28 mouse cellular contexts compared by ENCODE assay signal in the genomic region with DNA sequence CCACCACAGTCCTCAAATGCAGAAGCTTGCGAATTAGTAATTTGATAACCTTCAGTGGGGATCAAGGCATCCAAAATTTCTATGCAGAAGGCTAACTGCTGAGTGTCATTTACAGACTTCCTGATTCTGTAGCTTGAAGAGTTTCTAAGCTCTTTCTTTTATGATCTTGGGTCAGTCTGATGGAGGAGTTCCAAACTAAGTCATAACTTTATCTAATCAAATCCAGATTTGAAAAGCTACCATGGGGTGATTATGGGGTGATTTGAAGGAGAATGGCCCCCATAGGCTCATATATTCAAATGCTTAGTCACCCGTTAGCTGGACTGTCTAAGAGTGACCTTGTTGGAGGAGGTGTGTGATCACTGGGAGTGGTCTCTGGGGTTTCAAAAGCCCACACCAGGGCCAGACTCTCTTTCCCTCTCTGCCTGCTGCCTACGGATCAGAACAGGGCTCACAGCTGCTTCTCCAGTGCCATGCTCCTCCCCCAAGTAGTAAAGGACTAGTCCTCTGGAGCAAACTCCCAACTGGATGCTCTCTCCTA.
A peak's percentile ranks its signal among the peaks of the same experiment; 100 is the strongest.
DNase-seq lines count a peak whose midpoint lies in the region; ATAC-seq and TF ChIP-seq lines count a peak whose summit lies in the region.
"Had no signal": no experiment of that assay in that cellular context is flagged by ENCODE, and none has a peak within 500 bp of the region (broad histone marks: within the 10 kb centered on the region; RNA-seq: fewer than 3 reads in every experiment).

No protein-coding gene starts in this region.

- H3K4me2 ChIP-seq in embryonic facial prominence, embryonic 14.5 days (ENCODE audit: low read depth, low read length) = no peak overlapping the region
- no peak overlapping the region for H3K4me2 ChIP-seq in kidney, embryonic 15.5 days
- no peak overlapping the region for H3K4me2 ChIP-seq in limb, embryonic 14.5 days (replicated peaks; ENCODE audit: low read depth, low read length, severe bottlenecking)
- H3K4me2 ChIP-seq in midbrain, embryonic 11.5 days = no peak overlapping the region
- H3K4me2 ChIP-seq: embryonic facial prominence, embryonic 13.5 days; forebrain, embryonic 12.5 days; heart, embryonic 11.5 days; hindbrain, embryonic 14.5 days; liver, embryonic 12.5 days; midbrain, embryonic 13.5 days; stomach, embryonic 15.5 days had no signal

- TF ChIP-seq CTCF in cerebellum, adult 2 months (IDR thresholded peaks at IDR 0.05; ENCODE audit: borderline replicate concordance, insufficient read depth, low read depth, low read length) = no peak

- H3K4me1 ChIP-seq in embryonic facial prominence, embryonic 14.5 days (ENCODE audit: control insufficient read depth, insufficient read depth, low read length) = peaks cover 12% of the 10 kb centered on the region
- no peaks in the 10 kb centered on the region for H3K4me1 ChIP-seq in embryonic facial prominence, embryonic 10.5 days
- 0 out of 2 replicates have a peak, but pooled peaks cover 4% of the 10 kb centered on the region for H3K4me1 ChIP-seq in kidney, embryonic 15.5 days
- peaks cover 6% of the 10 kb centered on the region; the same call in 1 of the 2 replicates for H3K4me1 ChIP-seq in limb, embryonic 14.5 days (ENCODE audit: control insufficient read depth, insufficient read depth, low read length)
- H3K4me1 ChIP-seq in cerebellum, adult 2 months (ENCODE audit: control insufficient read depth, insufficient read depth, low read length) = no peaks in the 10 kb centered on the region
- no peaks in the 10 kb centered on the region for H3K4me1 ChIP-seq in midbrain, embryonic 11.5 days (ENCODE audit: control insufficient read depth, insufficient read depth, low read length)
- H3K4me1 ChIP-seq: forebrain, embryonic 12.5 days; liver, embryonic 12.5 days; midbrain, embryonic 13.5 days; stomach, embryonic 15.5 days had no signal

- H3K9ac ChIP-seq in embryonic facial prominence, embryonic 14.5 days (ENCODE audit: low read depth, low read length) = no peak overlapping the region
- no peak overlapping the region for H3K9ac ChIP-seq in kidney, embryonic 15.5 days
- H3K9ac ChIP-seq in limb, embryonic 14.5 days (ENCODE audit: low read depth, low read length, severe bottlenecking) = no peak overlapping the region
- no peak overlapping the region for H3K9ac ChIP-seq in midbrain, embryonic 11.5 days (ENCODE audit: low read length)
- H3K9ac ChIP-seq: embryonic facial prominence, embryonic 13.5 days; forebrain, embryonic 12.5 days; forebrain, postnatal 0 days; hindbrain, embryonic 14.5 days; liver, embryonic 12.5 days; liver, postnatal 0 days; midbrain, embryonic 13.5 days; stomach, embryonic 15.5 days had no signal

- H3K4me3 ChIP-seq in embryonic facial prominence, embryonic 14.5 days (ENCODE audit: low read depth, low read length) = no peak overlapping the region
- no peak overlapping the region for H3K4me3 ChIP-seq in embryonic facial prominence, embryonic 10.5 days
- H3K4me3 ChIP-seq in kidney, embryonic 15.5 days (replicated peaks) = no peak overlapping the region
- no peak overlapping the region for H3K4me3 ChIP-seq in limb, embryonic 14.5 days (replicated peaks; ENCODE audit: low read length)
- H3K4me3 ChIP-seq in cerebellum, adult 2 months (replicated peaks; ENCODE audit: insufficient read depth, low read depth, low read length) = no peak overlapping the region
- H3K4me3 ChIP-seq in midbrain, embryonic 11.5 days (ENCODE audit: low read depth, low read length) = no peak overlapping the region
- H3K4me3 ChIP-seq: embryonic facial prominence, embryonic 13.5 days; forebrain, embryonic 12.5 days; liver, embryonic 12.5 days; megakaryocyte, embryonic 14.5 days; midbrain, embryonic 13.5 days; stomach, embryonic 15.5 days had no signal

- no peaks in the 10 kb centered on the region for H3K27me3 ChIP-seq in embryonic facial prominence, embryonic 14.5 days (replicated peaks; ENCODE audit: control insufficient read depth, insufficient read depth, low read length)
- no peaks in the 10 kb centered on the region for H3K27me3 ChIP-seq in embryonic facial prominence, embryonic 10.5 days (replicated peaks; ENCODE audit: low read depth, poor library complexity, severe bottlenecking)
- H3K27me3 ChIP-seq in kidney, embryonic 15.5 days = no peaks in the 10 kb centered on the region
- H3K27me3 ChIP-seq in limb, embryonic 14.5 days (ENCODE audit: control insufficient read depth, insufficient read depth, low read length) = no peaks in the 10 kb centered on the region
- no peaks in the 10 kb centered on the region for H3K27me3 ChIP-seq in cerebellum, adult 2 months (ENCODE audit: control insufficient read depth, insufficient read depth, low read length)
- H3K27me3 ChIP-seq in midbrain, embryonic 11.5 days (ENCODE audit: control insufficient read depth, insufficient read depth, low read length) = no peaks in the 10 kb centered on the region
- H3K27me3 ChIP-seq: CH12.LX; embryonic facial prominence, embryonic 13.5 days; forebrain, embryonic 12.5 days; liver, embryonic 12.5 days; megakaryocyte, embryonic 14.5 days; midbrain, embryonic 13.5 days; stomach, embryonic 15.5 days had no signal

- H3K36me3 ChIP-seq in embryonic facial prominence, embryonic 14.5 days (ENCODE audit: control insufficient read depth, insufficient read depth, low read length) = no peaks in the 10 kb centered on the region
- 0 out of 2 replicates have a peak, but pooled peaks cover 3% of the 10 kb centered on the region for H3K36me3 ChIP-seq in embryonic facial prominence, embryonic 10.5 days (replicated peaks)
- no peaks in the 10 kb centered on the region for H3K36me3 ChIP-seq in kidney, embryonic 15.5 days
- H3K36me3 ChIP-seq in limb, embryonic 14.5 days (ENCODE audit: control insufficient read depth, insufficient read depth, low read length) = no peaks in the 10 kb centered on the region
- H3K36me3 ChIP-seq in midbrain, embryonic 11.5 days (ENCODE audit: control insufficient read depth, insufficient read depth, low read length) = no peaks in the 10 kb centered on the region
- H3K36me3 ChIP-seq: embryonic facial prominence, embryonic 13.5 days; forebrain, embryonic 12.5 days; liver, embryonic 12.5 days; midbrain, embryonic 13.5 days; stomach, embryonic 15.5 days had no signal

- WGBS in embryonic facial prominence, embryonic 14.5 days = 48% methylated on average over 3 of the region's 3 CpGs
- 77% methylated on average over 3 of the region's 3 CpGs for WGBS in embryonic facial prominence, embryonic 10.5 days
- 61% methylated on average over 3 of the region's 3 CpGs for WGBS in kidney, embryonic 15.5 days
- 30% methylated on average over 3 of the region's 3 CpGs for WGBS in limb, embryonic 14.5 days
- WGBS in cerebellum, adult 2 months = 67% methylated on average over 3 of the region's 3 CpGs
- WGBS in midbrain, embryonic 11.5 days = 77% methylated on average over 3 of the region's 3 CpGs

- 0 out of 2 replicates have a peak, but pooled peaks have one; percentile 26 for ATAC-seq in embryonic facial prominence, embryonic 14.5 days (ENCODE audit: low read depth)
- ATAC-seq in kidney, embryonic 15.5 days (replicated peaks; ENCODE audit: low FRiP score) = no peak; the same call in 1 of the 2 replicates
- peak; percentile 82 for ATAC-seq in limb, embryonic 14.5 days (ENCODE audit: low FRiP score, low read depth)
- no peak for ATAC-seq in midbrain, embryonic 11.5 days (ENCODE audit: low FRiP score)
- ATAC-seq: forebrain, postnatal 0 days; intestine, postnatal 0 days; liver, embryonic 12.5 days; liver, postnatal 0 days; midbrain, embryonic 13.5 days had no signal

- 0 out of 2 replicates have a peak overlapping the region, but pooled peaks have one; percentile 29 for H3K27ac ChIP-seq in embryonic facial prominence, embryonic 14.5 days (replicated peaks; ENCODE audit: low read depth, low read length)
- no peak overlapping the region for H3K27ac ChIP-seq in embryonic facial prominence, embryonic 10.5 days (replicated peaks)
- H3K27ac ChIP-seq in kidney, embryonic 15.5 days = peak overlapping the region; percentile 51; the same call in 1 of the 2 replicates
- H3K27ac ChIP-seq in limb, embryonic 14.5 days (replicated peaks; ENCODE audit: low read depth, low read length) = 0 out of 2 replicates have a peak overlapping the region, but pooled peaks have one; percentile 29
- no peak overlapping the region for H3K27ac ChIP-seq in cerebellum, adult 2 months (ENCODE audit: insufficient read depth, low read length)
- H3K27ac ChIP-seq in midbrain, embryonic 11.5 days (ENCODE audit: low read depth, low read length) = no peak overlapping the region
- H3K27ac ChIP-seq: embryonic facial prominence, embryonic 13.5 days; forebrain, embryonic 12.5 days; hindbrain, embryonic 14.5 days; liver, embryonic 12.5 days; midbrain, embryonic 13.5 days; stomach, embryonic 15.5 days had no signal

- H3K9me3 ChIP-seq in embryonic facial prominence, embryonic 14.5 days (ENCODE audit: control insufficient read depth, low read length) = peaks cover 7% of the 10 kb centered on the region; the same call in 1 of the 2 replicates
- peaks cover 8% of the 10 kb centered on the region; the same call in 1 of the 2 replicates for H3K9me3 ChIP-seq in embryonic facial prominence, embryonic 10.5 days
- no peaks in the 10 kb centered on the region for H3K9me3 ChIP-seq in kidney, embryonic 15.5 days (replicated peaks)
- H3K9me3 ChIP-seq in limb, embryonic 14.5 days (ENCODE audit: control insufficient read depth, low read length) = no peaks in the 10 kb centered on the region; the same call in 1 of the 2 replicates
- H3K9me3 ChIP-seq in midbrain, embryonic 11.5 days (ENCODE audit: control insufficient read depth, low read length) = no peaks in the 10 kb centered on the region; the same call in 1 of the 2 replicates
- H3K9me3 ChIP-seq: stomach, embryonic 15.5 days had no signal

- no peak for TF ChIP-seq POLR2A in limb, embryonic 14.5 days (IDR thresholded peaks at IDR 0.05; ENCODE audit: borderline replicate concordance, extremely low read depth, insufficient read depth, insufficient read length)
- no peak for TF ChIP-seq POLR2A in cerebellum, adult 2 months (IDR thresholded peaks at IDR 0.05; ENCODE audit: borderline replicate concordance, insufficient read depth, low read length)

- DNase-seq in embryonic facial prominence, embryonic 14.5 days (ENCODE audit: low spot score) = no peak
- no peak for DNase-seq in embryonic facial prominence, embryonic 10.5 days (ENCODE audit: low spot score)
- DNase-seq in kidney, postnatal 10 days = no peak
- DNase-seq in limb, embryonic 14.5 days (ENCODE audit: low spot score) = peak; percentile 65
- no peak for DNase-seq in cerebellum, adult 2 months
- no peak for DNase-seq in c-Kit-positive CD71-positive TER-119-positive erythroid progenitor cells, embryonic 14.5 days (ENCODE audit: low spot score)
- DNase-seq in midbrain, embryonic 11.5 days (ENCODE audit: low spot score, missing footprints) = no peak
- DNase-seq: adrenal gland, adult 8-10 months; cerebellum, adult 11 months; cerebellum, adult 9-11 months; embryo, embryonic 11 days; forebrain, postnatal 0 days; kidney, adult 9 months; kidney, postnatal 4 days; left cerebral cortex, postnatal 4 days; liver, postnatal 0 days; lung, postnatal 36 days had no signal

Comparison
In these comparisons a context has a peak if more than half of its experiments do, and no peak if none do; other contexts are left out.
1. H3K27ac ChIP-seq: peak in embryonic facial prominence, embryonic 14.5 days (single experiment), kidney, embryonic 15.5 days (single experiment) and limb, embryonic 14.5 days (single experiment); none in embryonic facial prominence, embryonic 10.5 days (single experiment), cerebellum, adult 2 months (single experiment) and midbrain, embryonic 11.5 days (single experiment).
2. ATAC-seq: peak in embryonic facial prominence, embryonic 14.5 days (single experiment) and limb, embryonic 14.5 days (single experiment); none in kidney, embryonic 15.5 days (single experiment) and midbrain, embryonic 11.5 days (single experiment).